Mouse (Mus musculus): ENCODE measurements around the gene Qtrt2. TPM values are rescaled to one million over a fixed set of nuclear protein-coding genes. Genes with fewer than 3 reads are reported as not detected.

Gene Qtrt2
- polyA plus RNA-seq, 1 experiment from 2014 or later = 40.3 TPM

- ATAC-seq (ENCODE audit: insufficient read depth, low FRiP score, low TSS enrichment) (no peak), DNase-seq (ENCODE audit: low spot score) (no peak)
- Histone ChIP-seq H3K4me1 (ENCODE audit: control insufficient read depth, insufficient read depth, low read length) (no peaks in the 10 kb centered on the region), H3K4me2 (ENCODE audit: low read depth) (no peak overlapping the region), H3K36me3 (ENCODE audit: control insufficient read depth, insufficient read depth, low read length) (no peaks in the 10 kb centered on the region), H3K27ac (ENCODE audit: low read depth, low read length) (no peak overlapping the region), H3K9me3 (ENCODE audit: control insufficient read depth, low read length) (no peaks in the 10 kb centered on the region), H3K4me3 (ENCODE audit: low read depth, low read length) (no peak overlapping the region), H3K9ac (ENCODE audit: low read length) (no peak overlapping the region), H3K27me3 (ENCODE audit: control insufficient read depth, insufficient read depth, low read length) (no peaks in the 10 kb centered on the region)
- WGBS = 90% methylated on average over 8 of the region's 8 CpGs
These were observed 8.2 kb upstream of the Qtrt2 start for GRCm38 (mm10) chr16:43934856-43935255.

GRCm38 (mm10) chr16:43933041-43933440, 6.4 kb upstream of the Qtrt2 start:
- Histone ChIP-seq H3K9me3 (ENCODE audit: control insufficient read depth, low read length) (no peaks in the 10 kb centered on the region), H3K4me1 (ENCODE audit: control insufficient read depth, insufficient read depth, low read length) (no peaks in the 10 kb centered on the region), H3K27me3 (ENCODE audit: control insufficient read depth, insufficient read depth, low read length) (no peaks in the 10 kb centered on the region), H3K36me3 (ENCODE audit: control insufficient read depth, insufficient read depth, low read length) (no peaks in the 10 kb centered on the region), H3K9ac (ENCODE audit: low read length) (no peak overlapping the region), H3K27ac (ENCODE audit: low read depth, low read length) (no peak overlapping the region), H3K4me3 (ENCODE audit: low read depth, low read length) (no peak overlapping the region), H3K4me2 (ENCODE audit: low read depth) (no peak overlapping the region)
- DNase-seq (ENCODE audit: low spot score) (no peak), ATAC-seq (ENCODE audit: insufficient read depth, low FRiP score, low TSS enrichment) (no peak)
- 89% methylated on average over 6 of the region's 6 CpGs for WGBS

GRCm38 (mm10) chr16:43932319-43932718, 5.7 kb upstream of the Qtrt2 start:
- no peak for DNase-seq (ENCODE audit: low spot score)
- Histone ChIP-seq H3K4me1 (ENCODE audit: control insufficient read depth, insufficient read depth, low read length) (no peaks in the 10 kb centered on the region), H3K4me3 (ENCODE audit: low read depth, low read length) (no peak overlapping the region), H3K9ac (ENCODE audit: low read length) (no peak overlapping the region), H3K27ac (ENCODE audit: low read depth, low read length) (no peak overlapping the region), H3K36me3 (ENCODE audit: control insufficient read depth, insufficient read depth, low read length) (no peaks in the 10 kb centered on the region), H3K9me3 (ENCODE audit: control insufficient read depth, low read length) (no peaks in the 10 kb centered on the region), H3K4me2 (ENCODE audit: low read depth) (no peak overlapping the region), H3K27me3 (ENCODE audit: control insufficient read depth, insufficient read depth, low read length) (no peaks in the 10 kb centered on the region)
- 93% methylated on average over 7 of the region's 7 CpGs for WGBS
- ATAC-seq (ENCODE audit: insufficient read depth, low FRiP score, low TSS enrichment) = no peak

GRCm38 (mm10) chr16:43931502-43931901, 4.9 kb upstream of the Qtrt2 start:
- DNase-seq (ENCODE audit: low spot score) (no peak), ATAC-seq (ENCODE audit: insufficient read depth, low FRiP score, low TSS enrichment) (peak; percentile 50)
- no peak overlapping the region for H3K9ac ChIP-seq (ENCODE audit: low read length)
- no peaks in the 10 kb centered on the region for H3K36me3 ChIP-seq (ENCODE audit: control insufficient read depth, insufficient read depth, low read length)
- 61% methylated on average over 3 of the region's 3 CpGs for WGBS
- no peaks in the 10 kb centered on the region for H3K4me1 ChIP-seq (ENCODE audit: control insufficient read depth, insufficient read depth, low read length)
- H3K4me3 ChIP-seq (ENCODE audit: low read depth, low read length) = no peak overlapping the region
- no peak overlapping the region for H3K4me2 ChIP-seq (ENCODE audit: low read depth)
- H3K27me3 ChIP-seq (ENCODE audit: control insufficient read depth, insufficient read depth, low read length) = no peaks in the 10 kb centered on the region
- H3K9me3 ChIP-seq (ENCODE audit: control insufficient read depth, low read length) = no peaks in the 10 kb centered on the region
- no peak overlapping the region for H3K27ac ChIP-seq (ENCODE audit: low read depth, low read length)

GRCm38 (mm10) chr16:43930577-43930976, 4.0 kb upstream of the Qtrt2 start:
- no peak overlapping the region for H3K9ac ChIP-seq (ENCODE audit: low read length)
- H3K27ac ChIP-seq (ENCODE audit: low read depth, low read length) = no peak overlapping the region
- no peaks in the 10 kb centered on the region for H3K4me1 ChIP-seq (ENCODE audit: control insufficient read depth, insufficient read depth, low read length)
- ATAC-seq (ENCODE audit: insufficient read depth, low FRiP score, low TSS enrichment) (no peak), DNase-seq (ENCODE audit: low spot score) (no peak)
- no peaks in the 10 kb centered on the region for H3K27me3 ChIP-seq (ENCODE audit: control insufficient read depth, insufficient read depth, low read length)
- H3K36me3 ChIP-seq (ENCODE audit: control insufficient read depth, insufficient read depth, low read length) = no peaks in the 10 kb centered on the region
- H3K9me3 ChIP-seq (ENCODE audit: control insufficient read depth, low read length) = no peaks in the 10 kb centered on the region
- H3K4me2 ChIP-seq (ENCODE audit: low read depth) = no peak overlapping the region
- no peak overlapping the region for H3K4me3 ChIP-seq (ENCODE audit: low read depth, low read length)

- no peaks in the 10 kb centered on the region for H3K36me3 ChIP-seq (ENCODE audit: control insufficient read depth, insufficient read depth, low read length)
- H3K9me3 ChIP-seq (ENCODE audit: control insufficient read depth, low read length) = no peaks in the 10 kb centered on the region
- no peak for ATAC-seq (ENCODE audit: insufficient read depth, low FRiP score, low TSS enrichment)
- H3K27me3 ChIP-seq (ENCODE audit: control insufficient read depth, insufficient read depth, low read length) = no peaks in the 10 kb centered on the region
- no peak for DNase-seq (ENCODE audit: low spot score)
- no peak overlapping the region for H3K9ac ChIP-seq (ENCODE audit: low read length)
- no peak overlapping the region for H3K27ac ChIP-seq (ENCODE audit: low read depth, low read length)
- no peak overlapping the region for H3K4me3 ChIP-seq (ENCODE audit: low read depth, low read length)
- no peaks in the 10 kb centered on the region for H3K4me1 ChIP-seq (ENCODE audit: control insufficient read depth, insufficient read depth, low read length)
- WGBS = 94% methylated on average over 1 of the region's 1 CpGs
- no peak overlapping the region for H3K4me2 ChIP-seq (ENCODE audit: low read depth)
These were observed 763 bp downstream of the Qtrt2 start for GRCm38 (mm10) chr16:43925846-43926245.

- H3K4me2 ChIP-seq (ENCODE audit: low read depth) = no peak overlapping the region
- H3K9me3 ChIP-seq (ENCODE audit: control insufficient read depth, low read length) = no peaks in the 10 kb centered on the region
- H3K27me3 ChIP-seq (ENCODE audit: control insufficient read depth, insufficient read depth, low read length) = no peaks in the 10 kb centered on the region
- H3K27ac ChIP-seq (ENCODE audit: low read depth, low read length) = no peak overlapping the region
- no peak for DNase-seq (ENCODE audit: low spot score)
- H3K9ac ChIP-seq (ENCODE audit: low read length) = no peak overlapping the region
- 74% methylated on average over 6 of the region's 6 CpGs for WGBS
- H3K4me1 ChIP-seq (ENCODE audit: control insufficient read depth, insufficient read depth, low read length) = no peaks in the 10 kb centered on the region
- no peaks in the 10 kb centered on the region for H3K36me3 ChIP-seq (ENCODE audit: control insufficient read depth, insufficient read depth, low read length)
- no peak for ATAC-seq (ENCODE audit: insufficient read depth, low FRiP score, low TSS enrichment)
- H3K4me3 ChIP-seq (ENCODE audit: low read depth, low read length) = no peak overlapping the region
These were observed 1.5 kb downstream of the Qtrt2 start for GRCm38 (mm10) chr16:43925001-43925558.

GRCm38 (mm10) chr16:43922630-43923029, 4.0 kb downstream of the Qtrt2 start:
- no peaks in the 10 kb centered on the region for H3K27me3 ChIP-seq (ENCODE audit: control insufficient read depth, insufficient read depth, low read length)
- H3K4me3 ChIP-seq (ENCODE audit: low read depth, low read length) = no peak overlapping the region
- 71% methylated on average over 3 of the region's 3 CpGs for whole genome bisulfite sequencing
- H3K9me3 ChIP-seq (ENCODE audit: control insufficient read depth, low read length) = no peaks in the 10 kb centered on the region
- no peak for DNase-seq (ENCODE audit: low spot score)
- no peaks in the 10 kb centered on the region for H3K4me1 ChIP-seq (ENCODE audit: control insufficient read depth, insufficient read depth, low read length)
- H3K27ac ChIP-seq (ENCODE audit: low read depth, low read length) = no peak overlapping the region
- no peaks in the 10 kb centered on the region for H3K36me3 ChIP-seq (ENCODE audit: control insufficient read depth, insufficient read depth, low read length)
- H3K4me2 ChIP-seq (ENCODE audit: low read depth) = no peak overlapping the region
- H3K9ac ChIP-seq (ENCODE audit: low read length) = no peak overlapping the region
- no peak for ATAC-seq (ENCODE audit: insufficient read depth, low FRiP score, low TSS enrichment)

GRCm38 (mm10) chr16:43922024-43922423, 4.6 kb downstream of the Qtrt2 start:
- no peaks in the 10 kb centered on the region for H3K9me3 ChIP-seq (ENCODE audit: control insufficient read depth, low read length)
- no peak overlapping the region for H3K9ac ChIP-seq (ENCODE audit: low read length)
- no peaks in the 10 kb centered on the region for H3K36me3 ChIP-seq (ENCODE audit: control insufficient read depth, insufficient read depth, low read length)
- ATAC-seq (ENCODE audit: insufficient read depth, low FRiP score, low TSS enrichment) (no peak), DNase-seq (ENCODE audit: low spot score) (no peak)
- WGBS = 73% methylated on average over 2 of the region's 2 CpGs
- no peak overlapping the region for H3K27ac ChIP-seq (ENCODE audit: low read depth, low read length)
- no peak overlapping the region for H3K4me3 ChIP-seq (ENCODE audit: low read depth, low read length)
- no peak overlapping the region for H3K4me2 ChIP-seq (ENCODE audit: low read depth)
- no peaks in the 10 kb centered on the region for H3K4me1 ChIP-seq (ENCODE audit: control insufficient read depth, insufficient read depth, low read length)
- no peaks in the 10 kb centered on the region for H3K27me3 ChIP-seq (ENCODE audit: control insufficient read depth, insufficient read depth, low read length)
